Mouse (Mus musculus): ENCODE data around the gene Hectd1. TPM values are rescaled to one million over a fixed set of nuclear protein-coding genes. Genes with fewer than 3 reads are reported as not detected.

Hectd1 gene
- total RNA-seq, 2 experiments from 2014 or later, result 95.8 to 97.3 TPM

DNA sequence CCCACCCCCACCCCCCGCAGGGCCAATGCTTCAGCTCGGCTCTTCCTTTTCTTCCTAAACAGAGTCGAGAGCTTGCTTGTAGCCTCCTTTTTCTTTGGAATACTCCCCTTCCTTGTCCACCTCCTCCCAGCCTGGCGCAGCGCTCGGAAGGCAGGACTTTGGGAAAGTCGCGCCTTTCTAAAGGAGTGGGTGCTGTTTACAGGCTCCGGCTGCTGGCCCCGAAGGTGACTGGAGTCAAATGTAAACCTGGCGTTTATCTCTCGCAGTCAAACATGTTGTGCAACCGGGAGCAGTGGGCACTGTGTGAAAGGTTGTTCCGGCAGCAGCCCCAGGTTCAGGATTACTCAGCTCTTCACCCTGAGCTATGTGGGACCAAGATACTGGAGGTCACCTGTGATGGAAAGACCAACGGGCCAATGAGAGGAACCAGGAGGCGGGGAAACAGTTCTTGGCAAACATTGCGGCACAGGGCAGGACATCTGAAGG, 15.5 kb upstream of the Hectd1 start:
- peak; percentile 98 for DNase-seq
- intact Hi-C loops (cut with DNase I), result loop anchor here (2.0 kb wide), 1 partner anchor 14 kb away; no protein-coding TSS in a partner anchor

DNA sequence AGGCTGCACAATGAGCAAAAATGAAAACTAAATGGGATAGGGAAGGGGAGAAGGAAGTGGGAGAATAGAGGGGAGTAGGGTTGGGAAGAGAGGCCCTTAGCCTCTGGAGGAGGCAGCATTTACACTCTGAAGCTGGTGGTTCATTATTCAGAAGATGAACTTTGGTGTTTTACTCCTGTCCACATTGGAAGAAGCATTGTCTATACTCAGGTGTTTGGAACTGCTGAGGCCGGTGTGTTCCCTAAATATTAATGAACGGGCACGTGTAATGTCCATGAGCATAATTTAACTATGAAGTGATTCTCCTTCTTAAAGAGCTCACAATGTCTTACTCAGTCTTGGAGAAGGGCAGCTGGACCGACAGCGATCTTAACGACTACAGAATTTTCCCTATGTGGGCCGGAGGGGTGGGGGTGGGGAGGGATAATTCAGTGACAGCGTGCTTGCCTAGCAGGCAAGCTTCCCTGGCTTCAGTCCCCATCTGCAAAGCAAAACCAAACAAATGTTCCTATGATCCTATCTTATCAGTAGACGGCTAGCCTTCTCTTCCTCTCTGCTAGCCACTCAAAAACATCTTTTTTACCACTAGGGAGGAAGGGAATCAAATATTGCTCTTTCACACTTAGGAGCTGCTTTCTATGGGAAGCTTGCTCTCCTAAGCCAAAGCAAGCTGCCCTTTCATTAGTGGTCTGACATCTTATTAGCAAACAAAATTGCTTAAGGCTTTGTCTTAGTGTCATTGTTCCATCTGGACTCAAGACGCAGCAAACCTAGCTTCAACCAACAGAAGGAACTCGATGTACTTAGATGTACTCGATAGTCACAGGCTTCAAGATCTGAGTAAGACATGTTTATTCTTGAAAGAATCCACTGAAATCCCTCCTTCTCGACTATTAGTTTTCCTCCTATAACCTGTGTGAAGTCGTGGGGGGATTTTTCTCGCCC, 14.5 kb upstream of the Hectd1 start:
- DNase-seq, result no peak
- intact Hi-C loops (cut with DNase I), result loop anchor here (2.0 kb wide), 1 partner anchor 13 kb away; no protein-coding TSS in a partner anchor

DNA sequence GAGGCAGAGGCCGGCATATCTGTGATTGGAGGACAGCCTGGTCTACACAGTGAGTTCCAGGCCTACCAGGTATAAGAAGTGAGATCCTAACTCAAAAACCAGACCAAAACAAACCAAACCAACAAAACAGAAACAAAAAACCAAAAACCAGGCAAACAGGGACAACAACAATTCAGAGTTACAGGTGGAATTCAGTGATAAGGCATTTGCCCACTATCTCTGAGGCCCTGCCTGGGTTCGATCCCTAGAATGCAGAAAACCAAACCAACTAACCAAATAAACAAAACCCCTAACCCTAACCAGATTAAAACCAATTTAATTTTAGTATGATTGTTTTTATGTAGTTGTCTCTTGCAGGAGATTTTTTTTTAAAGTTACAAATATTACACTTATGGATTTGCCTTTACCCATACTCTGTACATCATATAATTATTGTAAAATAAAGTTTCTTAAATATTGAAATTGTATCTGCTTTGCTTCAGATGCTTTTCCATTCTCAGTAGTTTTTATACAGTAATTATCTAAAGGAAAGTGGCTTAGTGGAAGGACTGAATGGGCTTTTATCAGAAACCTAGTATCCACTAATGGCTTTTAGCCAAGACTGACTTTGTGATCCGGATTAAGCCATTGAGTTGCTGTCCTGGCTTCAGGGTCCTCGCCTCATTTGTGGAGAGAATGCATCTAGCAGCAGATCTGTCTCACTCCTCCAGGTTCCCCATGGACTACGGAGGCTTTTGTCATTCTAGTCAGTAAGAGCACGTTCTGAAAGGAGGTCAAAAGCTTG, 12.9 kb upstream of the Hectd1 start:
- intact Hi-C loops (cut with DNase I), result no loop called here
- no peak for DNase-seq

DNA sequence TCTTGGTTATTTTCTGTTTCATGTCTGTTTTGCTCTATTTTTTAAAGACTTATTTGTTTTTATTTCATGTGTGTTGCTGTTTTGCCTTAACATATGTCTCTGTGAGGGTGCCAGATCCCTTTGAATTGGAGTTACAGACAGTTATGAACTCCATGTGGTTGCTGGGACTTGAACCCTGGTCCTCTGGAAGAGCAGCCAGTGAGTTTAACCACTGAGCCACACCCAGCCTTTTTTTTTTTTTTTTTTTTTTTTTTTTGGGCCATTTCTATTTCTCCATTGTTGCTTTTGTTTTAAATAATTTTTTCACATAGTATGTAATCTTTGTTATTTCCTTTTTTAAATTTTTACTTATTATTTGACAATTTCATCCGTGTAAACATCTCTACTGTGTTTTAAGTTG, 10.5 kb upstream of the Hectd1 start:
- no peak for DNase-seq
- intact Hi-C loops (cut with DNase I), result no loop called here

DNA sequence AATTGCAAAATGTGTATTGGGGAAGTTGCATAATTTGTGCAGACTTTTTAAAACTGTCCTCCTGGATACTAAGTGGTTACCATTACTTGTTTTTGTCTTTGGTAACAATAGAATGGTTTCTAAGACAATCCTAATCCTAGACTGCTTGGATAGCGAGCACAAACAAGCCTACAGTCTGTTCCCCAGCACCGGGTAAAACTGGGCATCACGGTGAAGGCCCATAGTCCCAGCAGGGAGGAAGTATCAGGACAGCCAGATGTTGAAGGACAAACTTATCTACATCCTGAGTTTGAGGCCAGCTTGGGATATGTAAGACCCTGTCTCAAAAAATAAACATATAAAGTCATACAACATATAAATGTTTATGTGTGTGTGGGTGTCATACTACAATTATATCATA, 5.9 kb upstream of the Hectd1 start:
- no peak for DNase-seq
- intact Hi-C loops (cut with DNase I), result no loop called here

DNA sequence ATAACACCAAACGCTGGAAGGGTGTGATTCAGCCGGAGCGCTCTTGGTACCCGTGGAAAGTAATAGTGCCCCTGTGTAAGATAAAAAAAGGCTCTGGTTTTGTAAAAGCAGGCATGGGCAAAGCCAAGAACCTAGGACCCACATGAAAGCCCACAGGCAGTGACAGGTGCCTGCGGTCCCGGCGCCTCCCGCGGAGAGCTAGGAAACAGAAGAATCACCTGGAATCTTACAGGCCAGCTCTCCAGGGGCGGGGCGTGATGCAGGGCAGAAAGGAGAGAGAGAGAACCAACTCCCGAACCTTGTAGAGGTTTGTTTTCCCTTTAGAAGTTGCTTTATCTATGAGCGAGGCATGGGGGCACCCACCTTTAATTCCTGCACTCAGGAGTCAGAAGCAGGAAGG, 2.6 kb upstream of the Hectd1 start:
- intact Hi-C loops (cut with DNase I), result loop anchor here (2.0 to 5.0 kb wide), 2 partner anchors 13 to 50 kb away; no protein-coding TSS in a partner anchor

DNA sequence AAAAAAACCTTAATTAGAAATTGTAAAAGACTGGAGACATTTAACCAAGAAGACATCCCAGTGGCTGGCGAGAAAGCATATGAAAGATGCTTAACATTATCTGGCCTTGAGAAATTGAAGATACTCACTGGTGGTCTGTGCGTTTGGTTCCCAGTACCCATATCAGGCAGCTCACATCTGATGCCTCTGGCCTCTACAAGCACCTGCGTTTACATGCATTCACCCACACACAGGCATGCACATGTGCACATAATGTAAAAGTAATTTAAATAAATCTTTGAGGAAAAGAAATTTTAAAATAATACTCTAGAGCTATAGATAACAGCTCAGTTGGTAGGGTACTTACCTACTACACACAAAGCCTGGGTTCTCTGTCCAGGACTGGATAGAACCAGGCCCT, 2.0 kb upstream of the Hectd1 start:
- intact Hi-C loops (cut with DNase I), result loop anchor here (2.0 to 5.0 kb wide), 2 partner anchors 14 to 51 kb away; no protein-coding TSS in a partner anchor
- no peak for DNase-seq

More for the DNA sequence above, 2.6 kb upstream of the Hectd1 start:
- DNase-seq, result no peak

DNA sequence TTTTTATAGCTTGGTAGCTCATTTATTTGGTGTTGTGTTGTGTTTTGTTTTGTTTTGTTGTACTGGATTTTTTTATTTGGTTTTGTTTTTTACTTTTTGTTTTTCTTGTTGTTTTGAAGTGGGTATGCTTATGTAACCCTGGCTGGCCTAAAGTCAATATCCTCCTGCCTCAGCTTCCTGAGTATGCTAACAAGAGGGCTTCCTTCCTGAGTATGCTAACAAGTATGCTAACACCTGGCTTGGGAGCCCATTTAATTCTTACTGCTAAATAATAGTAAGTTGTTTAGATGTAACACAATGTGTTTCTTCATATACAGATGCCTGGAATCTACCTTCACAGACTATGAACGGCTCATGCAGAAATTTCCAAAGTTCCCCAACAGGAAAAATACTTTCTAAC, 1.3 kb upstream of the Hectd1 start:
- no peak for DNase-seq
- intact Hi-C loops (cut with DNase I), result loop anchor here (2.0 to 5.0 kb wide), 2 partner anchors 14 to 52 kb away; no protein-coding TSS in a partner anchor

DNA sequence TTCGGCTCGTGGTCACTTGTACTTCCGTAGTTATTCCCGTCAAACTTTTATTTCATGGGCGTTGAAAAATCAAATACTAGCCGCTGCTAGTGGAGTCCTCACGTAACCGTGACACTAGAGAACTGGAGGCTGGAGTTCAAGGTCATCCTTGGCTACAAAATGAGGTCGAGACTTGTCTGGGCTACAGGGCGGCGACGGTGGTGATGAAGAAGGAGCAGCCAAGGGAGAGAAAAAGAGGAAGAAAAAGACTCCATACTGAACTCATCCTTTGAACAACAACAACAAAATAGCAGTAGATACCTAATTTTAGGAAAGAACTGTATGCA, 704 bp upstream of the Hectd1 start:
- no peak for DNase-seq
- intact Hi-C loops (cut with DNase I), result loop anchor here (2.0 to 5.0 kb wide), 2 partner anchors 15 to 52 kb away; no protein-coding TSS in a partner anchor

DNA sequence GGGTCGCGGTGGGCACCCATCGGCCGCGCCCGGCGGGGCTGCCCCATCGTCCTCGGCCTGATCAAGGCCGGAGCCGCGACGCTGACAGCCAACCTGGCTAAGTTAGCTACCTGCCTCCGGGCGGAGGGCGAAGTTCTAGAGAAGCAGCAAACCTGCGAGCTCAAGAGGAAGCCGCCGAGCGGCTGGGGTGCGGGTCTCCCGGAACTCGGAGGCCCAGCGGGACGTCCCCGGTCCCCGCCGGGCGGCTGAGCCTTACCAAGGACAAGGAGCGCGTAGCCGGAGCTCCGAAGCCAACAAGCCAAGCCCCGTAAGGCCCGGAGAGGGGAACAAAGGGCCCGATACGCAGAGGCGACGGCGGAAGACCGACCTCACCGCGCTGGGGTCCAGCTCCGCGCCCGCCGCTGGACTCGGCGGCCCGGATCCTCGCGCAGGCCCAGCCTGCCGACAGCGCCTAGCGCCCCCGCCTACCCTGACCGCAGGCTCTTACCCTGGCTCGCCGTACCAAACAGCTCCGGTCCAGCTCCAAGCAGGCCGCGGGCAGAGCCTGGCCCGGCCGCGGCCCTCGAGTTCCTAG, 533 bp downstream of the Hectd1 start:
- DNase-seq, result no peak

DNA sequence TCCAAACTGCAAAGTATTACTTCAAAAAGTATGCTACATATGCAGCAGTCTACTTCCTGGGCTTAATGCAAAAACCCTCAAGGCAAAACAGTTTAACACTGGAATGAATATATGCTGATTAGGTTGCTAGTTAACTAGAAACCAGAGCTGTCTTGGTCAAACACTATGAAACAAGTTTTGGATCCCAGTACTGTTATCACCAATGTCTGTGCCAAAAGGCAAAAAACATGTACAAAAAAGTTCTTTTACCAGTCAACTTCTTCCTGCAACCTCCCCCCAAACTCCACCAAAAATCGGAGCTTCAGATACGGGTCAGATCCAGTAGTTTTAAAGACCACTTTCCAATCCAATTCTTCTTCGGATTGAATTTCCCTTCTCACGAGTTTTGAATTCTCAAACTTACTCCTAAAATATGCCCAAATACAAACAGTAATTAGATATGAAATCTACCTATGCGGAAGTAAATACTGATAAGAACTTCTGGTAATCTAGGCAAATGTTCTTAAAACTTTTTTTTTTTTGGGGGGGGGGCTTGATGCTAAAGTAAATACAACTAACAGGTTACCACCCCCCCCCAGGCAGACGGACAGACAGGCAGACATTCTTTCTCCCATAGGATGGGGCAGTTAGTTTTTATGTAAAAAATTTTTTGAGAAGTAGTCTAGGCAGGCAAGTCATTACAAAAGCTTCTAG, 1.2 kb downstream of the Hectd1 start:
- intact Hi-C loops (cut with DNase I), result loop anchor here (5.0 kb wide), 1 partner anchor 174 kb away; no protein-coding TSS in a partner anchor
- DNase-seq, result no peak

More for the DNA sequence above, 533 bp downstream of the Hectd1 start:
- intact Hi-C loops (cut with DNase I), result loop anchor here (5.0 kb wide), 1 partner anchor 173 kb away; no protein-coding TSS in a partner anchor

DNA sequence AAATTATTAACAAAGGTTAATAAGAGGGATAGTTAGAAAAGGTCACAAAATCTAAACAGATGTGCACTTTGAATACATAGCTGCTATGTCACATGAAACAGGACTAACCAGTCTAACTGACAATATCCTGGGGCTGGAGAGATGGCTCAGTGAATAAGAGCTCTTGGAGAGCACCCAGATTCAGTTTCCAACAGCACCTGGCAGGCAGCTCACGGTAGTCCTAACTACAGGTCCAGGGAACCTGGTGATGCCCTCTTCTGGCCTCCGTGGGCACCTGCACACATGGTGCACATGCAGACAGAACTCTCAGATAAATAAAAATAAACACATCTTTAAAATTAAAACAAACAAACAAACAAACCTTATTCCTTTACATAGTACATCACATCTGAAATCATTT, 4.0 kb downstream of the Hectd1 start:
- DNase-seq, result no peak
- intact Hi-C loops (cut with DNase I), result loop anchor here (5.0 kb wide), 1 partner anchor 177 kb away; no protein-coding TSS in a partner anchor

DNA sequence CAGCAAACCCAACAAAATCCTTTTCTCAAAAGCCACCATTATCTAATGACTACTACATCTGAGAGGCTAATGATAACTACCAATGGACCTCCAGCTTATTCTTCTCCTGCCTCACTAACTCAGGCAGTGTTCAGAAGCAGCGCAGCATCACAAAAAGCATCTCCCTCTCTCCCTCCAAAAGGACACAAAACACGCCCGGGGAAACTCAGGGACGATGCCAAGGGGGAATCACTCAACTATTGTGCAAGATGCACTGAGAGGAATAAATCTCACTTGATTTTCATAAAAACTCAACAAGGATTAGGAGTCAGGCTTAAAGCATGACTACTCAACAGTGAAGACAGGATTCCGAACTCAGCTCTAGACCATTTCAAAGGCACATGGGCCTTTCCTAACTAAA, 6.0 kb downstream of the Hectd1 start:
- intact Hi-C loops (cut with DNase I), result no loop called here

DNA sequence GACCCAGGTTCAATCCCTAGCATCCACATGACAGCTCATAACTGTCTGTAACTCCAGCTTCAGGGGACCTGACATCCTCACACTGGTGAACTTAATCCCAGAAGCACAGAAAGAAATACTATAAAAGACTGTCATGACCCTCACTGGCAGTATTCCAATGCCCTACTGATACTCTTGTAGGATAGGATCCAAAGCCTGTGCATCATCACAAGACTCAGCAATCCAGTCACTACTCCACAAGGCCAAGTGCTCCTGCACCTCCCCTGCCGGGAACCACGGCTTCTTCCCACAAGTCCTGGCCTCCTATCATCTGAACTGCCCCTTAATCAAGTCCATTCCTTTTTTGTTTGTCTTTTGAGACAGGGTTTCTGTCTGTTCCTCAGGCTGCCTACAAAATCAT, 6.5 kb downstream of the Hectd1 start:
- intact Hi-C loops (cut with DNase I), result no loop called here
- no peak for DNase-seq

More for the DNA sequence above, 6.0 kb downstream of the Hectd1 start:
- DNase-seq, result no peak

DNA sequence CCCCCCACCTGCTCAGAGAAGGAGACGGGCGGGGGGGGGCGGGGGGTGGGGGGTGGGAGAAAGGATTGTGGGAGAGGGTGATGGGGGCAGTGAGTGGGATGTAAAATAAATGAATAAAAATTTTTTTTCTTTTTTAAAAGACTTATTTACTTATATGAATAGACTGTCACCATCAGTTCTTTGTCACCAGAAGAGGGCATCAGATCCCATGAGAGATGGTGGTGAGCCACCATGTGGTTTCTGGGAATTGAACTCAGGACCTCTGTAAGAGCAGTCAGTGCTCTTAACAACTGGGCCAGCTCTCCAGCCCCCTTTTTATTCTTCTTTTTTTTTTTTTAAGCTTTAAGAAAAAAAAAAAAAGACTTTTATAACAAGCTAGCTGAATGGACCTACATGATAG, 7.1 kb downstream of the Hectd1 start:
- no peak for DNase-seq
- intact Hi-C loops (cut with DNase I), result no loop called here

DNA sequence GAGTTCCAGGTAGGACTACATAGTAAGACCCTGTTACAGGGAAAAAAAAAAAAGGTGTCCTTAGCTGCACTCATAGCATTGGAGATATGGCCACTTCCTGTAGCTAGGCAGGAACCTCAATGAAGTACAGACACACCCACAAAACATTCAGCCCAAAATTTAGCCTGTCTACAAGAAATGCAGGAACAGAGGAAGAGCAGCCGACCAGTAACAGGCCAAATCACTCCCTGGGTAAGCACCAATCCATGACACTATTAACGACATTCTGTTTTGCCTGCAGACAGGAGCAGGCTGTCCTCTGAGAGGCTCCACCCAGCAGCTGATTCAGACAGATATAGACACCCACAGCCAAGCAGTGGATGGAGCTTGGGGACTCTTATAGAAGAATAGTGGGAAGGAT, 8.1 kb downstream of the Hectd1 start:
- peak; percentile 37 to 42 for DNase-seq
- intact Hi-C loops (cut with DNase I), result no loop called here

DNA sequence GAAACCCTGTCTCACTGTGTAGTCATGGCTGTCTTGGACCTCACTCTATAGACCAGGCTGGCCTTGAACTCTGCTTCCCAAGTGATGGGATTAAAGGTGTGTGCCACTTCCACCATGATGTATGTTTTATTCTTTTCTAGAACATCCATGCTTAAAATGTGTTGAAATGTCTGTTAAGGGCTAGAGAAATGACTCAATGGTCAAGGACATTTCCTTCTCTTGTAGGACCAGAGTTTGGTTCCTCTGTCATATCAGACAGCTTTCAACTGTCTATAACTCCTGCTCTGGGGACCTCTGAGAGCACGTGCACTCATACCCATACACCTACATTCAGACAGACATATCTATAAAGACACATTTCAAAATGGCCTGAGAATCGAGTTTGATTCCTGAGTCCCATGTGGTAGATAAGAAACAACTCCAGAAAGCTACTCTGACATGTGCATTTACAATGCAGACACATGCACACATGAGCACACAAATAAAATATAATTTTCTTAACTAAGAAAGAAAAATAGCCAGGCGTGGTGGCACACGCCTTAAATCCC, 9.3 kb downstream of the Hectd1 start:
- DNase-seq, result no peak
- intact Hi-C loops (cut with DNase I), result no loop called here

DNA sequence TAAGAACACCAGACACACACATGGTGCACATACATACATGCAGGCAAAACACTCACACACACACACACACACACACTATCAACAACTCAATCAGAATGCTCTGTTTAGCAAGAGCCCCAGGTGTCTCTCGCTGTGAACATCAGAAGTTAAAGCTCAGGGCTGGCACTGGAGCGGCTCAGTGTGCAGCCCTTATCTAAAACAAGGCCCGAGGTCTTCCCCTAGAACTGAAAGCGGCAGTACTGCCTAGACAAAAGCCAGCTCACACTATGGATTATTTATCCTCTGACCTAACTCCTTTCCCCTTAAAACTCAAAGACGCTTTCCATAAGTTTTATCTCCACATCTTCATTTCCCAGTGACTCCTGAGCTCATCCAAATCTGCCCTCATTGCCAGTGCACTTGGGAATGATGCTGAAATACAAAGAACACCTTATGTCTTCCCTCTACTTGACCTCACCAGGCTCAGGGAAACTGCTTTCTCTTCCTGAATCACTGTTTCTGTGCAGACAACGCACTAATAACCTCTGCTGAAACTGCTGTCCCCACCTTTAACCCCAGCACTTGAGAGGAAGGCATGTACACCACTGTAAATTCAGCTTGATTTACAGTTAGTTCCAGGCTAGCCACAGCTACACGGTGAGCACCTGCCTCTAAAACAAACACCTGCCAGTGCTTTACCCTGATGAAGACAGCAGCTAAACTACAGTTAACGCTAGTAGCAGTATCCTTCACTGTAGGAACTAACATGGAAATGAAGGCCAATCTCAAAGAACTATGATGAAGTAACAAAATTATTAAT, 11.3 kb downstream of the Hectd1 start:
- DNase-seq, result no peak
- intact Hi-C loops (cut with DNase I), result no loop called here
